ENCODE assay signal across 8 mouse cellular contexts in the genomic region with DNA sequence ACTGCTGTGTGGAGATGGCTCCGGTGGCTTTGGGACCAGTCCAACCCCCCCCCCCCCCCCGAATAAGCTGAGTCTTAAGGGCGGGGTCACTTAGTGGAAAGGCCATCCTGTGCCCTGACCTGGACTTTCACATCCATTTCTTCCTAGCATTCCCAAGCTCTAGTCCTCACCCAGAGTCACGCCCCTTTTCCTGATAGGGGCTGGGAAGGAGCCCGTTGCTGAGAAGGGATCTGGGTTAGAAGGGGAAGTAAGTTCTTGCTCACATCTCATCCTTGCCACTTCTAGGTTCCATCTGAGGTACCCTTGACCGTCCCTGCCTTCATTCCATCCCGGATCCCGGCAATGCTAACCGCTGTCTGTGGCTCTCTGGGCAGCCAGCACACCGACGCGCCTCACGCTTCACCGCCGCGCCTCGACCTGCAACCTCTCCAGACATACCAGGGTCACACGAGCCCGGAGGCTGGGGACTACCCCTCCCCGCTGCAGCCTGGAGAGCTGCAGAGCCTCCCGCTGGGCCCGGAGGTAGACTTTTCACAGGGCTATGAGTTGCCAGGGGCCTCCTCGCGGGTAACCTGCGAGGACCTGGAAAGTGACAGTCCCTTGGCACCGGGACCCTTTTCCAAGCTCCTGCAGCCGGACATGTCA. TPM values are rescaled to one million over a fixed set of nuclear protein-coding genes. Genes with fewer than 3 reads are reported as not detected.
DNase-seq lines count a peak whose midpoint lies in the region; ATAC-seq and TF ChIP-seq lines count a peak whose summit lies in the region.

No protein-coding gene starts in this region.

- H3K9ac ChIP-seq in heart, postnatal 0 days (replicated peaks; ENCODE audit: low read depth, low read length) = peak overlapping the region; percentile 64; the same call in 1 of the 2 replicates
- H3K9ac ChIP-seq in hindbrain, embryonic 13.5 days = no peak overlapping the region; the same call in 1 of the 2 replicates
- no peak overlapping the region for H3K9ac ChIP-seq in midbrain, embryonic 15.5 days

- H3K4me1 ChIP-seq in heart, postnatal 0 days (ENCODE audit: control insufficient read depth, insufficient read depth) = peaks cover 12% of the 10 kb centered on the region; the same call in 1 of the 2 replicates
- H3K4me1 ChIP-seq in hindbrain, embryonic 13.5 days (replicated peaks) = peaks cover 33% of the 10 kb centered on the region
- H3K4me1 ChIP-seq in midbrain, embryonic 15.5 days = peaks cover 30% of the 10 kb centered on the region

- no peak for TF ChIP-seq CTCF in heart, postnatal 0 days (IDR thresholded peaks at IDR 0.05; ENCODE audit: low read depth)

- H3K4me2 ChIP-seq in heart, postnatal 0 days (ENCODE audit: low read depth, low read length) = peak overlapping the region; percentile 88
- H3K4me2 ChIP-seq in hindbrain, embryonic 13.5 days = peak overlapping the region; percentile 69
- H3K4me2 ChIP-seq in midbrain, embryonic 15.5 days = peak overlapping the region; percentile 80

- no peaks in the 10 kb centered on the region for H3K36me3 ChIP-seq in heart, postnatal 0 days (replicated peaks; ENCODE audit: control insufficient read depth, insufficient read depth, low read length)
- no peaks in the 10 kb centered on the region for H3K36me3 ChIP-seq in hindbrain, embryonic 13.5 days
- no peaks in the 10 kb centered on the region for H3K36me3 ChIP-seq in midbrain, embryonic 15.5 days (replicated peaks)

- no peak for ATAC-seq in heart, postnatal 0 days (ENCODE audit: insufficient read depth, low read depth)
- no peak for ATAC-seq in hindbrain, embryonic 13.5 days (ENCODE audit: low FRiP score)
- ATAC-seq in midbrain, embryonic 15.5 days (replicated peaks) = no peak
- ATAC-seq in frontal cortex, adult (ENCODE audit: low TSS enrichment) = no peak

- DNase-seq in heart, postnatal 0 days (ENCODE audit: low spot score) = no peak
- DNase-seq in heart, postnatal 4 days = no peak
- peak; percentile 68 for DNase-seq in ZHBTc4 (ENCODE audit: low read depth, low spot score)
- no peak for DNase-seq in frontal cortex, adult 2 months (ENCODE audit: extremely low spot score in 1 of 2, low spot score in 1 of 2)
- DNase-seq in layer of hippocampus, adult 8-10 months (ENCODE audit: low spot score in 2 of 2) = no peak

- no peak overlapping the region for H3K27ac ChIP-seq in heart, postnatal 0 days (ENCODE audit: low read depth)
- no peak overlapping the region for H3K27ac ChIP-seq in hindbrain, embryonic 13.5 days
- no peak overlapping the region for H3K27ac ChIP-seq in midbrain, embryonic 15.5 days

- peak overlapping the region; percentile 50 for H3K4me3 ChIP-seq in heart, postnatal 0 days (ENCODE audit: low read depth, low read length)
- peak overlapping the region; percentile 48 for H3K4me3 ChIP-seq in hindbrain, embryonic 13.5 days
- H3K4me3 ChIP-seq in midbrain, embryonic 15.5 days = peak overlapping the region; percentile 45

- 3% methylated on average over 27 of the region's 27 CpGs for WGBS in heart, postnatal 0 days
- 1% methylated on average over 27 of the region's 27 CpGs for WGBS in hindbrain, embryonic 13.5 days
- 1% methylated on average over 27 of the region's 27 CpGs for WGBS in midbrain, embryonic 15.5 days

- H3K9me3 ChIP-seq in heart, postnatal 0 days (replicated peaks; ENCODE audit: control insufficient read depth, low read length) = no peaks in the 10 kb centered on the region
- H3K9me3 ChIP-seq in hindbrain, embryonic 13.5 days = no peaks in the 10 kb centered on the region
- H3K9me3 ChIP-seq in midbrain, embryonic 15.5 days = no peaks in the 10 kb centered on the region

- peaks cover 89% of the 10 kb centered on the region for H3K27me3 ChIP-seq in heart, postnatal 0 days (ENCODE audit: control insufficient read depth, insufficient read depth, low read length)
- peaks cover 93% of the 10 kb centered on the region for H3K27me3 ChIP-seq in hindbrain, embryonic 13.5 days
- peaks cover 89% of the 10 kb centered on the region for H3K27me3 ChIP-seq in midbrain, embryonic 15.5 days (replicated peaks)

- no peak for TF ChIP-seq EP300 in heart, postnatal 0 days (IDR thresholded peaks at IDR 0.05; ENCODE audit: low read depth)

RNA-seq across cellular contexts. Expression of a gene that starts 8.0 kb away (rescaled TPM):
- total RNA-seq in heart, postnatal 0 days (2014; rRNA removed; ENCODE audit: low replicate concordance) = 0.04 and 0.19 TPM in 2 replicates
- polyA plus RNA-seq in heart, postnatal 0 days (2015; fragmentation: Nextera tagmentation; extraction: Ambion mirVana) = 0.08 TPM in 1 of 2 replicates, not detected in the other
- not detected for total RNA-seq in heart, postnatal 4 days (2021)
- 0.10 and 0.29 TPM in 2 replicates for polyA plus RNA-seq in hindbrain, embryonic 13.5 days (2015; fragmentation: Nextera tagmentation; extraction: Ambion mirVana)
- 0.37 TPM in 1 of 2 replicates, not detected in the other for polyA plus RNA-seq in midbrain, embryonic 15.5 days (2015; fragmentation: Nextera tagmentation; extraction: Ambion mirVana)
- polyA plus RNA-seq in frontal cortex, adult 2 months (2012; rRNA removed) = 0.50 and 0.62 TPM in 2 replicates
- total RNA-seq in layer of hippocampus, adult 8-10 months (2022) = 1 to 10 TPM in 3 of 4 experiments, under 1 TPM in 1; 0.83 to 1.7 (median 1.5) TPM

RNA-seq across cellular contexts. Expression of a gene that starts 8.5 kb away (rescaled TPM):
- 29.3 and 31.7 TPM in 2 replicates for total RNA-seq in heart, postnatal 0 days (2014; rRNA removed; ENCODE audit: low replicate concordance)
- 16.6 and 19.0 TPM in 2 replicates for polyA plus RNA-seq in heart, postnatal 0 days (2015; fragmentation: Nextera tagmentation; extraction: Ambion mirVana)
- total RNA-seq in heart, postnatal 4 days (2021) = 10 to 100 TPM; 12.1 to 15.3 TPM
- 14.4 and 15.3 TPM in 2 replicates for polyA plus RNA-seq in hindbrain, embryonic 13.5 days (2015; fragmentation: Nextera tagmentation; extraction: Ambion mirVana)
- 15.0 and 16.4 TPM in 2 replicates for polyA plus RNA-seq in midbrain, embryonic 15.5 days (2015; fragmentation: Nextera tagmentation; extraction: Ambion mirVana)
- polyA plus RNA-seq in frontal cortex, adult 2 months (2012; rRNA removed) = 6.1 and 6.3 TPM in 2 replicates
- 1 to 10 TPM; 4.3 to 6.9 (median 6.3) TPM for total RNA-seq in layer of hippocampus, adult 8-10 months (2022)

RNA-seq across cellular contexts. Expression of a gene that starts 20.0 kb away (rescaled TPM):
- total RNA-seq in heart, postnatal 0 days (2014; rRNA removed; ENCODE audit: low replicate concordance) = 0.80 TPM in 1 of 2 replicates, not detected in the other
- polyA plus RNA-seq in heart, postnatal 0 days (2015; fragmentation: Nextera tagmentation; extraction: Ambion mirVana) = 0.53 and 0.65 TPM in 2 replicates
- total RNA-seq in heart, postnatal 4 days (2021) = under 1 TPM in 1 of 2 experiments, not detected in 1; 0.38 TPM
- 3.2 and 5.6 TPM in 2 replicates for polyA plus RNA-seq in hindbrain, embryonic 13.5 days (2015; fragmentation: Nextera tagmentation; extraction: Ambion mirVana)
- 3.4 and 3.8 TPM in 2 replicates for polyA plus RNA-seq in midbrain, embryonic 15.5 days (2015; fragmentation: Nextera tagmentation; extraction: Ambion mirVana)
- 0.82 TPM in 2 replicates for polyA plus RNA-seq in frontal cortex, adult 2 months (2012; rRNA removed)
- 1 to 10 TPM in 2 of 4 experiments, under 1 TPM in 2; 0.87 to 1.9 (median 1.3) TPM for total RNA-seq in layer of hippocampus, adult 8-10 months (2022)

RNA-seq across cellular contexts. Expression of a gene that starts 20.1 kb away (rescaled TPM):
- total RNA-seq in heart, postnatal 0 days (2014; rRNA removed; ENCODE audit: low replicate concordance) = 77.7 and 81.2 TPM in 2 replicates
- 67.0 and 67.3 TPM in 2 replicates for polyA plus RNA-seq in heart, postnatal 0 days (2015; fragmentation: Nextera tagmentation; extraction: Ambion mirVana)
- 10 to 100 TPM; 80.2 to 81.0 TPM for total RNA-seq in heart, postnatal 4 days (2021)
- polyA plus RNA-seq in hindbrain, embryonic 13.5 days (2015; fragmentation: Nextera tagmentation; extraction: Ambion mirVana) = 59.4 and 62.0 TPM in 2 replicates
- 54.5 and 60.2 TPM in 2 replicates for polyA plus RNA-seq in midbrain, embryonic 15.5 days (2015; fragmentation: Nextera tagmentation; extraction: Ambion mirVana)
- polyA plus RNA-seq in frontal cortex, adult 2 months (2012; rRNA removed) = 60.2 and 66.3 TPM in 2 replicates
- total RNA-seq in layer of hippocampus, adult 8-10 months (2022) = 10 to 100 TPM; 76.3 to 85.2 (median 77.8) TPM

RNA-seq across cellular contexts. Expression of a gene that starts 29.2 kb away (rescaled TPM):
- total RNA-seq in heart, postnatal 0 days (2014; rRNA removed; ENCODE audit: low replicate concordance) = 8.6 and 10.6 TPM in 2 replicates
- 2.7 and 3.0 TPM in 2 replicates for polyA plus RNA-seq in heart, postnatal 0 days (2015; fragmentation: Nextera tagmentation; extraction: Ambion mirVana)
- 1 to 10 TPM; 5.6 to 7.5 TPM for total RNA-seq in heart, postnatal 4 days (2021)
- polyA plus RNA-seq in hindbrain, embryonic 13.5 days (2015; fragmentation: Nextera tagmentation; extraction: Ambion mirVana) = 9.6 and 10.7 TPM in 2 replicates
- 12.8 and 14.1 TPM in 2 replicates for polyA plus RNA-seq in midbrain, embryonic 15.5 days (2015; fragmentation: Nextera tagmentation; extraction: Ambion mirVana)
- 11.2 and 14.0 TPM in 2 replicates for polyA plus RNA-seq in frontal cortex, adult 2 months (2012; rRNA removed)
- 10 to 100 TPM; 18.6 to 21.7 (median 20.6) TPM for total RNA-seq in layer of hippocampus, adult 8-10 months (2022)
